Mouse (Mus musculus): ENCODE measurements around the gene Osbpl11. TPM values are rescaled to one million over a fixed set of nuclear protein-coding genes. Genes with fewer than 3 reads are reported as not detected.
"Not testable (repeated sequence)": the region's sequence is repeated elsewhere in the genome, so short reads cannot be mapped to it uniquely, and the experiment has no call there.

The Osbpl11 gene
- polyA plus RNA-seq, 1 experiment from 2014 or later: 19.7 TPM

GRCm38 (mm10) chr16:33170716-33171587 is 13.9 kb upstream of the Osbpl11 start:
- WGBS: 82% methylated on average over 9 of the region's 9 CpGs
- no peaks in the 10 kb centered on the region for H3K4me1 ChIP-seq (replicated peaks; ENCODE audit: control insufficient read depth, insufficient read depth, low read length)
- no peak for ATAC-seq (ENCODE audit: low FRiP score)
- no peak overlapping the region for H3K4me3 ChIP-seq (ENCODE audit: low read depth, low read length)
- H3K9me3 ChIP-seq (ENCODE audit: control insufficient read depth, low read length): no peaks in the 10 kb centered on the region
- no peak overlapping the region for H3K4me2 ChIP-seq (replicated peaks; ENCODE audit: low read depth, low read length)
- no peak overlapping the region for H3K27ac ChIP-seq (ENCODE audit: low read depth, low read length)
- no peak for DNase-seq (ENCODE audit: low spot score)
- no peak overlapping the region for H3K9ac ChIP-seq (ENCODE audit: low read depth, low read length)
- H3K36me3 ChIP-seq (ENCODE audit: control insufficient read depth, insufficient read depth, low read length): no peaks in the 10 kb centered on the region
- H3K27me3 ChIP-seq (ENCODE audit: control insufficient read depth, insufficient read depth, low read length): no peaks in the 10 kb centered on the region

- Histone ChIP-seq H3K27me3 (ENCODE audit: control insufficient read depth, insufficient read depth, low read length) (no peaks in the 10 kb centered on the region), H3K9me3 (ENCODE audit: control insufficient read depth, low read length) (no peaks in the 10 kb centered on the region), H3K27ac (ENCODE audit: low read depth, low read length) (no peak overlapping the region), H3K9ac (ENCODE audit: low read depth, low read length) (no peak overlapping the region), H3K36me3 (ENCODE audit: control insufficient read depth, insufficient read depth, low read length) (no peaks in the 10 kb centered on the region), H3K4me2 (replicated peaks; ENCODE audit: low read depth, low read length) (no peak overlapping the region), H3K4me1 (replicated peaks; ENCODE audit: control insufficient read depth, insufficient read depth, low read length) (no peaks in the 10 kb centered on the region), H3K4me3 (ENCODE audit: low read depth, low read length) (no peak overlapping the region)
- DNase-seq (ENCODE audit: low spot score): no peak
- no peak for ATAC-seq (ENCODE audit: low FRiP score)
- whole genome bisulfite sequencing: 76% methylated on average over 6 of the region's 6 CpGs
Measured at GRCm38 (mm10) chr16:33171800-33172199, 13.1 kb upstream of the Osbpl11 start.

GRCm38 (mm10) chr16:33173151-33173550 is 11.7 kb upstream of the Osbpl11 start:
- H3K4me3 ChIP-seq (ENCODE audit: low read depth, low read length): no peak overlapping the region
- no peaks in the 10 kb centered on the region for H3K27me3 ChIP-seq (ENCODE audit: control insufficient read depth, insufficient read depth, low read length)
- no peak overlapping the region for H3K4me2 ChIP-seq (replicated peaks; ENCODE audit: low read depth, low read length)
- H3K27ac ChIP-seq (ENCODE audit: low read depth, low read length): no peak overlapping the region
- WGBS: 78% methylated on average over 5 of the region's 5 CpGs
- no peaks in the 10 kb centered on the region for H3K9me3 ChIP-seq (ENCODE audit: control insufficient read depth, low read length)
- DNase-seq (ENCODE audit: low spot score): no peak
- no peaks in the 10 kb centered on the region for H3K36me3 ChIP-seq (ENCODE audit: control insufficient read depth, insufficient read depth, low read length)
- ATAC-seq (ENCODE audit: low FRiP score): no peak
- no peak overlapping the region for H3K9ac ChIP-seq (ENCODE audit: low read depth, low read length)
- H3K4me1 ChIP-seq (replicated peaks; ENCODE audit: control insufficient read depth, insufficient read depth, low read length): no peaks in the 10 kb centered on the region

GRCm38 (mm10) chr16:33174695-33175094 is 10.2 kb upstream of the Osbpl11 start:
- H3K4me2 ChIP-seq (replicated peaks; ENCODE audit: low read depth, low read length): no peak overlapping the region
- H3K9ac ChIP-seq (ENCODE audit: low read depth, low read length): no peak overlapping the region
- H3K9me3 ChIP-seq (ENCODE audit: control insufficient read depth, low read length): no peaks in the 10 kb centered on the region
- H3K36me3 ChIP-seq (ENCODE audit: control insufficient read depth, insufficient read depth, low read length): no peaks in the 10 kb centered on the region
- DNase-seq (ENCODE audit: low spot score): no peak
- no peak for ATAC-seq (ENCODE audit: low FRiP score)
- H3K4me3 ChIP-seq (ENCODE audit: low read depth, low read length): no peak overlapping the region
- no peaks in the 10 kb centered on the region for H3K27me3 ChIP-seq (ENCODE audit: control insufficient read depth, insufficient read depth, low read length)
- H3K27ac ChIP-seq (ENCODE audit: low read depth, low read length): no peak overlapping the region
- no peaks in the 10 kb centered on the region for H3K4me1 ChIP-seq (replicated peaks; ENCODE audit: control insufficient read depth, insufficient read depth, low read length)

GRCm38 (mm10) chr16:33176831-33177230 is 8.0 kb upstream of the Osbpl11 start:
- H3K4me1 ChIP-seq (replicated peaks; ENCODE audit: control insufficient read depth, insufficient read depth, low read length); H3K9ac ChIP-seq (ENCODE audit: low read depth, low read length); DNase-seq (ENCODE audit: low spot score); H3K27me3 ChIP-seq (ENCODE audit: control insufficient read depth, insufficient read depth, low read length); H3K36me3 ChIP-seq (ENCODE audit: control insufficient read depth, insufficient read depth, low read length); ATAC-seq (ENCODE audit: low FRiP score); H3K4me3 ChIP-seq (ENCODE audit: low read depth, low read length); H3K27ac ChIP-seq (ENCODE audit: low read depth, low read length); H3K4me2 ChIP-seq (replicated peaks; ENCODE audit: low read depth, low read length); H3K9me3 ChIP-seq (ENCODE audit: control insufficient read depth, low read length): not testable (repeated sequence)
- 84% methylated on average over 5 of the region's 5 CpGs for WGBS

GRCm38 (mm10) chr16:33177722-33178121 is 7.1 kb upstream of the Osbpl11 start:
- no peak overlapping the region for H3K4me2 ChIP-seq (replicated peaks; ENCODE audit: low read depth, low read length)
- H3K36me3 ChIP-seq (ENCODE audit: control insufficient read depth, insufficient read depth, low read length): no peaks in the 10 kb centered on the region
- no peak overlapping the region for H3K27ac ChIP-seq (ENCODE audit: low read depth, low read length)
- H3K9me3 ChIP-seq (ENCODE audit: control insufficient read depth, low read length): no peaks in the 10 kb centered on the region
- H3K4me1 ChIP-seq (replicated peaks; ENCODE audit: control insufficient read depth, insufficient read depth, low read length): no peaks in the 10 kb centered on the region
- H3K27me3 ChIP-seq (ENCODE audit: control insufficient read depth, insufficient read depth, low read length): no peaks in the 10 kb centered on the region
- no peak for ATAC-seq (ENCODE audit: low FRiP score)
- 88% methylated on average over 4 of the region's 4 CpGs for WGBS
- no peak for DNase-seq (ENCODE audit: low spot score)
- H3K4me3 ChIP-seq (ENCODE audit: low read depth, low read length): no peak overlapping the region
- H3K9ac ChIP-seq (ENCODE audit: low read depth, low read length): no peak overlapping the region

GRCm38 (mm10) chr16:33178278-33179074 is 6.4 kb upstream of the Osbpl11 start:
- H3K9ac ChIP-seq (ENCODE audit: low read depth, low read length): no peak overlapping the region
- no peak for DNase-seq (ENCODE audit: low spot score)
- no peaks in the 10 kb centered on the region for H3K9me3 ChIP-seq (ENCODE audit: control insufficient read depth, low read length)
- H3K4me1 ChIP-seq (replicated peaks; ENCODE audit: control insufficient read depth, insufficient read depth, low read length): no peaks in the 10 kb centered on the region
- 77% methylated on average over 17 of the region's 17 CpGs for WGBS
- H3K27ac ChIP-seq (ENCODE audit: low read depth, low read length): no peak overlapping the region
- no peaks in the 10 kb centered on the region for H3K36me3 ChIP-seq (ENCODE audit: control insufficient read depth, insufficient read depth, low read length)
- H3K27me3 ChIP-seq (ENCODE audit: control insufficient read depth, insufficient read depth, low read length): no peaks in the 10 kb centered on the region
- H3K4me2 ChIP-seq (replicated peaks; ENCODE audit: low read depth, low read length): no peak overlapping the region
- H3K4me3 ChIP-seq (ENCODE audit: low read depth, low read length): no peak overlapping the region
- ATAC-seq (ENCODE audit: low FRiP score): no peak

- H3K4me1 ChIP-seq (replicated peaks; ENCODE audit: control insufficient read depth, insufficient read depth, low read length); H3K27ac ChIP-seq (ENCODE audit: low read depth, low read length); H3K4me3 ChIP-seq (ENCODE audit: low read depth, low read length); H3K9me3 ChIP-seq (ENCODE audit: control insufficient read depth, low read length); DNase-seq (ENCODE audit: low spot score); H3K36me3 ChIP-seq (ENCODE audit: control insufficient read depth, insufficient read depth, low read length); H3K9ac ChIP-seq (ENCODE audit: low read depth, low read length); ATAC-seq (ENCODE audit: low FRiP score); H3K27me3 ChIP-seq (ENCODE audit: control insufficient read depth, insufficient read depth, low read length); H3K4me2 ChIP-seq (replicated peaks; ENCODE audit: low read depth, low read length): not testable (repeated sequence)
- 96% methylated on average over 9 of the region's 10 CpGs for WGBS
Measured at GRCm38 (mm10) chr16:33179222-33179621, 5.6 kb upstream of the Osbpl11 start.

All from hindbrain, embryonic 11.5 days (tissue).